Mouse (Mus musculus) lung, embryonic 14.5 days (tissue): ENCODE data around the gene Nme8. TPM values are rescaled to one million over a fixed set of nuclear protein-coding genes. Genes with fewer than 3 reads are reported as not detected.

Experiments
- ATAC-seq: fragments of 200-750 bp; cut with Nextera tagmentation; 2 replicates; pipeline ENCODE4 v1.8.0; 2017; ENCODE audit warnings: mild to moderate bottlenecking, moderate TSS enrichment, moderate library complexity; ENCODE audit not compliant: insufficient read depth
- DNase-seq: peaks from one replicate; pipeline ENCODE4 v3.0.0-alpha.2; 2015
- H3K27ac ChIP-seq: fragments of 300-500 bp; sonication (generic); 2 replicates; pipeline ENCODE4 v1.5.1; 2014; ENCODE audit warnings: low read depth, mild to moderate bottlenecking, moderate library complexity
- H3K27me3 ChIP-seq: fragments of 300-500 bp; sonication (generic); 2 replicates; pipeline ENCODE4 v1.6.1; 2014; ENCODE audit warnings: low read length, control low read depth; ENCODE audit not compliant: insufficient read depth
- H3K36me3 ChIP-seq: fragments of 300-500 bp; sonication (generic); 2 replicates; pipeline ENCODE4 v1.6.1; 2014; ENCODE audit warnings: control low read depth; ENCODE audit not compliant: insufficient read depth
- H3K4me1 ChIP-seq: fragments of 300-500 bp; sonication (generic); 2 replicates; pipeline ENCODE4 v1.6.1; 2014; ENCODE audit warnings: antibody characterized with exemption, control low read depth; ENCODE audit not compliant: insufficient read depth
- H3K4me2 ChIP-seq: fragments of 300-500 bp; sonication (generic); 2 replicates; pipeline ENCODE4 v1.6.1; 2014; ENCODE audit warnings: mild to moderate bottlenecking
- H3K4me3 ChIP-seq: fragments of 300-500 bp; sonication (generic); 2 replicates; pipeline ENCODE4 v1.5.1; 2014; ENCODE audit warnings: low read depth, low read length
- H3K9ac ChIP-seq: fragments of 300-500 bp; sonication (generic); 2 replicates; pipeline ENCODE4 v1.6.1; 2014
- H3K9me3 ChIP-seq: fragments of 300-500 bp; sonication (generic); 2 replicates; pipeline ENCODE4 v1.6.1; 2016; ENCODE audit warnings: low read depth, low read length, control low read depth
- CTCF ChIP-seq: IDR thresholded peaks from 2 replicates; pipeline ENCODE4 v1.5.1; 2016; ENCODE audit warnings: antibody characterized with exemption, low read depth
- WGBS: fragments of 180-500 bp; shearing (Covaris S2); extraction: QIAGEN DNeasy Blood & Tissue Kit; methylation state at CpG from one replicate; pipeline ENCODE4 v1.1.7; 2014; 5-methylcytosine and 5-hydroxymethylcytosine counted together
- polyA plus RNA-seq: library from polyadenylated mRNA; unstranded; fragments of >200 nt; fragmentation: Nextera tagmentation; extraction: Ambion mirVana; gene quantifications from 2 replicates; pipeline ENCODE4 v1.2.1, GENCODE M21; 2014

Nme8 gene
- polyA plus RNA-seq, 1 experiment from 2014 or later = not detected

DNA sequence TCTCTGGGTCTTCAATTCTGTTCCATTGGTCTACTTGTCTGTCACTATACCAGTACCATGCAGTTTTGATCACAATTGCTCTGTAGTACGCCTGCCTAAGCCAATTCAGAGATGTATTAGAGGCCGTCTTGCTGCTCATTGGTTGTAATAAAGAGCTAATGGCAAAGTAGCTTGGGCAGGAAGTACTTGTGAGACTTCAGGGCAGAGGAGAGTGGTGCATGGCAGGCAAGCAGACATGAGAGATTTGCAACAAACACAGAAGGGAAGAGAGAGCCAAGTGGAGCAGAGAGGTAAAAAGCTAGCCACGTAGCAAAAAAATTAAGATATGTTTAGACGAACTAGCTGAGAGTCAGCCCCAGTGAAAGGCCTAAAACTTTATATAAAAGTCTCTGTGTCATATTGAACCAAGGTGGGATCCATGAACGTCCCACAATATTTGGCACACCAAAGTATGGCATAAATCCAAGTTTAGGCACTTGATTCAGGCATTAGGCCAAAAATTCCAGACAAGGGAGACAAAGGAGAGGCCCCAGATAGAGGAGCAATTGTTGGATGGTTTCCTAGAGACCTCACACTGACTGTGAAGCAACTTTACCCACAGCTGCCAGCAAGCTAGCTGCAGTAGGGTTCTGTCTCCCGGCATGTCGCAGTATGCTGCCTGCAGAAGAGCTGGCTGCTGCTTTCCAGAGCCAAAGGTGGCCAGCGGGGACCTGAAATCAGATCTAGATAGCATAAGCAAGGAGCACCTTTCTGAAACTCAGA, 14.5 kb downstream of the Nme8 start:
- Histone ChIP-seq H3K27me3 (no peaks in the 10 kb centered on the region), H3K4me2 (no peak overlapping the region), H3K27ac (peak overlapping the region; percentile 82; the same call in 1 of the 2 replicates), H3K9ac (no peak overlapping the region), H3K4me3 (no peak overlapping the region), H3K4me1 (peaks cover 3% of the 10 kb centered on the region; the same call in 1 of the 2 replicates), H3K36me3 (no peaks in the 10 kb centered on the region), H3K9me3 (no peaks in the 10 kb centered on the region)
- TF ChIP-seq CTCF = no peak
- ATAC-seq (peak; percentile 98), DNase-seq (peak; percentile 88)
- WGBS = 36% methylated on average over 8 of the region's 8 CpGs

DNA sequence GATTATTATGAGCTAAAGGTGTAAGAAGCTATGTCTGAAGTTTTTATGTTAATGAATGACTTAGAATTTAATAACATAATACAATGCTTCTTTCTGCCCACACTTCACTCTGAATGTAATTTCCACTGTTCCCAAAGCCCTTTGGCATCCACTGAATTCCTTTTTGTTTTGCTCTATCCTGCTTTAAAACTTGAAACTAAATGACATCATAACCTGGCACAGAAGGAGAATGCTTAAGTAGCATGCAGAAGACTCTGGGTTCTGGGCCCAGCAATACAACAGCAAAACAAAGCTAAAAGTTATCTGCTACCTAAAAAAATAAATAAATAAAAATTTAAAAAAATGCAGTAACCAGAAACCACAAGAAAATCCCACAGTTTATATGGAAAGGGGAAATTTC, 23.0 kb downstream of the Nme8 start:
- ATAC-seq (no peak), DNase-seq (no peak)
- Histone ChIP-seq H3K27me3 (no peaks in the 10 kb centered on the region), H3K4me3 (no peak overlapping the region), H3K36me3 (no peaks in the 10 kb centered on the region), H3K27ac (no peak overlapping the region), H3K4me1 (no peaks in the 10 kb centered on the region), H3K9me3 (no peaks in the 10 kb centered on the region), H3K4me2 (no peak overlapping the region), H3K9ac (no peak overlapping the region)
- TF ChIP-seq CTCF = no peak

DNA sequence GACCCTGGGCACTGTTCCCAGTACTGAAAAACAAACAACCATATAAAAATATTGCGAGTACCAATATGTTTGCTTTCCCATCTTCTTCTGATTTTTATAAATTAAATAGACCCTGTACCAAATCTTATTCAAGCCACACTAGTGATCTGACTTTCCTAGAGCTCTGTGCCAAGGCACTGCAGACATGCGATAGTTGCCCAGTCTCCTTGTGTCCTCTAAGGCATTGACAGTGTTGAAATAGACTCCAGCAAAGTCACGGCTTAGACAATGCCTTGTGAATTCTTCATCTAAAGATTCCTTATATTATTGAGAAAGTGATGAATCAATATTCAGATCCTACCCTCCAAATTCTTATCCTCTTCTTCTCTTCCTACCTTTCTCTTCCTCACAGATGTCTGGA, 23.6 kb downstream of the Nme8 start:
- H3K27me3 ChIP-seq = no peaks in the 10 kb centered on the region
- no peaks in the 10 kb centered on the region for H3K9me3 ChIP-seq
- TF ChIP-seq CTCF = no peak
- no peaks in the 10 kb centered on the region for H3K36me3 ChIP-seq
- DNase-seq (no peak), ATAC-seq (no peak)
- no peak overlapping the region for H3K4me2 ChIP-seq
- H3K4me1 ChIP-seq = no peaks in the 10 kb centered on the region
- no peak overlapping the region for H3K4me3 ChIP-seq
- H3K27ac ChIP-seq = no peak overlapping the region
- WGBS = 78% methylated on average over 3 of the region's 3 CpGs
- H3K9ac ChIP-seq = no peak overlapping the region

DNA sequence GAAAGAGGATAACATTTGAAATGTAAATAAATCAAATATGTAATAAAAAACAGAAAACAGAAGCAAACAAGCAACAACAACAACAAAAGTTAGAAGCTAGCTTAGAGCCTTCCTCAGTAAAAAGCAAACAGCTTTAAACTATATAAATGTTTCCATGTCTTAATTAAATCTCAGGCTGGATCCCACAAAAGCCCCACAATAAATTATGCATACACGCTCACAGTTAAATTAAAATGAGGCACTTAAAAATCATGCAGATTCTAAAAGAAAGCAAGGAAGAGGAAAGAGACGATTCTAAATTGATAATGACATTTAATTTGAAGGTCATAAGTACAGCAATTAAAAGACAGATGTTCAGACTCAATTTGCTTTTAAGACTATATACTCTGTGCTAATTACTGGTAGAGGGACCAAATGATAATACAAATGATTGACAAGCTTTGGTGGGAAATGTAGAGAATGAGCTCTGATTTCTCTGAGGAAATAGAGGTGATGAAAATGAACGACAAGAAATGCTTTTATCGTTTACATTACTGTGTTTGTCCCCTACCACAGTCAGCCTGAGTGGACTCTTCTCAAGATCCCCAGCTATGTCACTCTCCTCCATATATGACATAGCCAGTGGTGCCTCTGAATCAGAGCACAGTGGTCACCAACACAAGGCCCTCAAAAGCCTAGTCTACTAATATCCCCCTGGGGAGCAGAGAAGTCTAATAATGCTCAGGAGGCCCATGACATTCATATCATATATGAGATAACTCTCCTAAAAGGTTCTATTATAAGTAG, 29.0 kb downstream of the Nme8 start:
- Histone ChIP-seq H3K36me3 (no peaks in the 10 kb centered on the region), H3K9ac (no peak overlapping the region), H3K27ac (no peak overlapping the region), H3K4me3 (no peak overlapping the region), H3K4me2 (no peak overlapping the region), H3K27me3 (no peaks in the 10 kb centered on the region), H3K4me1 (no peaks in the 10 kb centered on the region), H3K9me3 (no peaks in the 10 kb centered on the region)
- 78% methylated on average over 4 of the region's 4 CpGs for WGBS
- ATAC-seq (no peak), DNase-seq (no peak)
- TF ChIP-seq CTCF = no peak

DNA sequence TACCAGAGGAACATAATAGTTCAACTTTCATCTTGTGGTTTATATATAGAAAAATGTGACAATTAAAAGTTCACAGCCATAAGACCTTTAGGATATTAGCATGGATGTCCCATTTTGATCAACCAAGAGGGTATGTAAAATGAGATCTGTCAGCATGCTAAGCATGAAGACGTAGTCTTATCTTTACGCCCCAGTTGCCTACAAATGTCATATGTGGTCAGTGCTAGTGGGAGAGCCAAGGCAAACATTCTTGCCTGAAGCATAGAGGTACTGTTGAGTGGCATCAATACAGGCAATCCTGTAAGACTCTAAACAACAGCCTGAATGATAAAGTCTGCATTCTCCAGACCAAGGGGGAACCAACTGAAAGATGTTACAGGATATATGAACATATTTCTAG, 45.2 kb downstream of the Nme8 start:
- TF ChIP-seq CTCF = no peak
- H3K9ac ChIP-seq = no peak overlapping the region
- no peak overlapping the region for H3K4me3 ChIP-seq
- H3K4me2 ChIP-seq = no peak overlapping the region
- no peaks in the 10 kb centered on the region for H3K9me3 ChIP-seq
- H3K27me3 ChIP-seq = no peaks in the 10 kb centered on the region
- no peaks in the 10 kb centered on the region for H3K4me1 ChIP-seq
- WGBS = 84% methylated on average over 2 of the region's 2 CpGs
- no peak for ATAC-seq
- no peak overlapping the region for H3K27ac ChIP-seq
- DNase-seq = no peak
- no peaks in the 10 kb centered on the region for H3K36me3 ChIP-seq

DNA sequence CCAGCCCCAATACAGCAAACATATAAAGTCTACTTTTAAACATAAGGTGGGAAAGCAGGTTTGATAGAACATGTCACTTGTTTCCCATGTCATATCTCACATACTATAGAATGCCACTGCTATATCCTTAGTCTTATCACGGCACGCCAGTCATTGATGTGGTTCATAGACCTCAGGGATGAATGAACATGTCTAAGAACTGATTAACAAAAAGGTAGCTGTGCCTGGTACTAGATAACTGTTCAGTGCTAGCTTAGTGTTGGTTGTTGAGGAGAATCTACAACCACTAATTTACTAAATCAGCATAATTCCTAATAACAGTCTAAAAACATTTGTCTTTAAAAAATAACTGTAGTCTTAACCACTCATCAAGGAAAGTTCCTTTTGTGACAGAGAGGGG, 47.8 kb downstream of the Nme8 start:
- TF ChIP-seq CTCF = no peak
- DNase-seq (no peak), ATAC-seq (no peak)
- H3K27ac ChIP-seq = no peak overlapping the region
- no peaks in the 10 kb centered on the region for H3K4me1 ChIP-seq
- H3K4me2 ChIP-seq = no peak overlapping the region
- no peaks in the 10 kb centered on the region for H3K27me3 ChIP-seq
- H3K9me3 ChIP-seq = no peaks in the 10 kb centered on the region
- no peak overlapping the region for H3K4me3 ChIP-seq
- H3K9ac ChIP-seq = no peak overlapping the region
- no peaks in the 10 kb centered on the region for H3K36me3 ChIP-seq
- WGBS = 92% methylated on average over 2 of the region's 2 CpGs

DNA sequence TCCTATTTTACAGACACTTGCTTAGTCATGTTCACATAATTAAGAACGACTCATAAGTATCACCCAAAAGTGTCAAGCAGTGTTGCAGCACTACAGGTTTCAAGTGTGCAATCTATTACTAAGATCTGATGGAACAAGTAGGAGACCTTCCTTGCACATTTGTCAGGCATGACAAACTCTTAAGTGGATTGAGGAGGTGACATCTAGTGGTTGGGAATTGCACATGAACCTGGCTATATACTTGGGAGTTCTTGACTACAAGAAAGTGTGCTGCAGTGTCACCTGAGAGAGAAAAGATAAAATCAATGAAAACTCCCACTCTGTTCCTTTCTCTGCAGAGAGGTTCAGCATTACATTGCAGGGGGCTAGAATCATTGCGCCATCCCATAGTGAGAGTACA, 53.4 kb downstream of the Nme8 start:
- ATAC-seq (no peak), DNase-seq (no peak)
- Histone ChIP-seq H3K9me3 (no peaks in the 10 kb centered on the region), H3K36me3 (no peaks in the 10 kb centered on the region), H3K4me3 (no peak overlapping the region), H3K4me2 (no peak overlapping the region), H3K4me1 (no peaks in the 10 kb centered on the region), H3K9ac (no peak overlapping the region), H3K27ac (no peak overlapping the region), H3K27me3 (no peaks in the 10 kb centered on the region)
- 78% methylated on average over 2 of the region's 2 CpGs for WGBS
- TF ChIP-seq CTCF = peak; percentile 21
